Mouse (Mus musculus) CH12.LX (cell line): ENCODE data around the gene Fcho1. TPM values are rescaled to one million over a fixed set of nuclear protein-coding genes. Genes with fewer than 3 reads are reported as not detected.

Experiments
- DNase-seq: peaks from one replicate; pipeline ENCODE4 v3.0.0-alpha.2; 2013; ENCODE audit errors: extremely low read depth
- H3K27ac ChIP-seq: 2 replicates; pipeline ENCODE4 v1.5.1; 2012; ENCODE audit warnings: low read depth, mild to moderate bottlenecking, control low read depth, moderate library complexity; ENCODE audit not compliant: insufficient read depth
- H3K27me3 ChIP-seq: replicated peaks from 2 replicates; pipeline ENCODE3; 2012; ENCODE audit warnings: inconsistent platforms
- H3K36me3 ChIP-seq, 2 experiments: replicated peaks in 1 of 2; 2 replicates each; pipeline versions ENCODE3 to v1.6.1; 2012; ENCODE audit warnings: inconsistent platforms in 1 of 2, low read length in 1 of 2, mild to moderate bottlenecking in 1 of 2, mixed read lengths in 1 of 2, moderate library complexity in 1 of 2; ENCODE audit not compliant: control insufficient read depth in 1 of 2, insufficient read depth in 1 of 2
- H3K4me1 ChIP-seq, 2 experiments: 2 replicates each; pipeline ENCODE4 v1.6.1; 2012; ENCODE audit warnings: inconsistent platforms in 1 of 2, moderate library complexity in 1 of 2; ENCODE audit not compliant: insufficient read depth in 2 of 2, control insufficient read depth in 1 of 2
- H3K4me2 ChIP-seq: 2 replicates; pipeline ENCODE4 v1.6.1; 2012; ENCODE audit warnings: low read depth, mild to moderate bottlenecking, control low read depth; ENCODE audit not compliant: poor library complexity, insufficient read depth, severe bottlenecking
- H3K4me3 ChIP-seq, 3 experiments: fragments of 150-350 bp in 1 of 3; sonication (generic) in 1 of 3; replicated peaks in 1 of 3; 2 replicates each; pipeline versions ENCODE3 to v1.5.1; 2011 to 2012; ENCODE audit warnings: low read depth in 2 of 3, low read length in 2 of 3, mild to moderate bottlenecking in 2 of 3, moderate library complexity in 2 of 3, control low read depth in 1 of 3, improper control_type of control experiment in 1 of 3, inconsistent platforms in 1 of 3, mixed read lengths in 1 of 3; ENCODE audit not compliant: poor library complexity in 1 of 3
- H3K79me2 ChIP-seq: replicated peaks from 2 replicates; pipeline ENCODE4 v1.6.1; 2012; ENCODE audit warnings: mild to moderate bottlenecking, moderate library complexity; ENCODE audit not compliant: control insufficient read depth, poor library complexity, insufficient read depth, severe bottlenecking; ENCODE audit errors: extremely low read depth
- H3K9ac ChIP-seq: 2 replicates; pipeline ENCODE4 v1.6.1; 2012; ENCODE audit warnings: low read depth, mild to moderate bottlenecking, control low read depth, moderate library complexity; ENCODE audit not compliant: insufficient read depth
- H3K9me3 ChIP-seq: replicated peaks from 2 replicates; pipeline ENCODE3; 2012; ENCODE audit warnings: low read length, inconsistent platforms, mixed read lengths
- BHLHE40 ChIP-seq: IDR thresholded peaks from 2 replicates; pipeline ENCODE4 v1.6.1; 2011; ENCODE audit warnings: mild to moderate bottlenecking, low read depth, low read length, improper control_type of control experiment
- CHD1 ChIP-seq: IDR thresholded peaks from 2 replicates; pipeline ENCODE4 v1.6.1; 2012; ENCODE audit warnings: low read depth, low read length, improper control_type of control experiment, inconsistent platforms
- CTCF ChIP-seq, 2 experiments: IDR thresholded peaks in 1 of 2; conservative IDR thresholded peaks in 1 of 2; 2 replicates each; pipeline ENCODE4 v1.5.1; 2011 to 2012; ENCODE audit warnings: low read depth in 2 of 2, low read length in 2 of 2, improper control_type of control experiment in 1 of 2, inconsistent platforms in 1 of 2, mild to moderate bottlenecking in 1 of 2, moderate library complexity in 1 of 2
- E2F4 ChIP-seq: IDR thresholded peaks from 2 replicates; pipeline ENCODE4 v1.6.1; 2011; ENCODE audit warnings: low read depth, low read length, improper control_type of control experiment; ENCODE audit not compliant: insufficient replicate concordance
- ELF1 ChIP-seq: IDR thresholded peaks from 2 replicates; pipeline ENCODE4 v1.6.1; 2014; ENCODE audit warnings: low read depth, mild to moderate bottlenecking, inconsistent platforms, low read length, improper control_type of control experiment
- EP300 ChIP-seq: IDR thresholded peaks from 2 replicates; pipeline ENCODE4 v1.6.1; 2011; ENCODE audit warnings: low read length, improper control_type of control experiment
- ETS1 ChIP-seq: conservative IDR thresholded peaks from 2 replicates; pipeline ENCODE4 v1.6.1; 2012; ENCODE audit warnings: low read depth, mild to moderate bottlenecking, inconsistent platforms, low read length, improper control_type of control experiment, moderate library complexity
- GABPA ChIP-seq: IDR thresholded peaks from 2 replicates; pipeline ENCODE4 v1.6.1; 2012; ENCODE audit warnings: low read depth, low read length, improper control_type of control experiment, inconsistent platforms; ENCODE audit not compliant: insufficient replicate concordance
- HCFC1 ChIP-seq: IDR thresholded peaks from 2 replicates; pipeline ENCODE4 v1.6.1; 2012; ENCODE audit warnings: low read depth, mild to moderate bottlenecking, inconsistent platforms, low read length, improper control_type of control experiment
- IRF4 ChIP-seq: IDR thresholded peaks from 2 replicates; pipeline ENCODE4 v1.6.1; 2014; ENCODE audit warnings: low read depth, mild to moderate bottlenecking, inconsistent platforms, low read length, improper control_type of control experiment
- JUND ChIP-seq: conservative IDR thresholded peaks from 2 replicates; pipeline ENCODE4 v1.6.1; 2011; ENCODE audit warnings: low read depth, low read length, improper control_type of control experiment
- KAT2A ChIP-seq: IDR thresholded peaks from 2 replicates; pipeline ENCODE4 v1.6.1; 2012; ENCODE audit warnings: low read length, improper control_type of control experiment, inconsistent platforms; ENCODE audit not compliant: insufficient replicate concordance
- MAFK ChIP-seq: IDR thresholded peaks from 2 replicates; pipeline ENCODE4 v1.6.1; 2011; ENCODE audit warnings: low read length, improper control_type of control experiment; ENCODE audit not compliant: insufficient replicate concordance
- MAX ChIP-seq: IDR thresholded peaks from 2 replicates; pipeline ENCODE4 v1.6.1; 2011; ENCODE audit warnings: low read length, improper control_type of control experiment
- MEF2A ChIP-seq: IDR thresholded peaks from 2 replicates; pipeline ENCODE4 v1.6.1; 2014; ENCODE audit warnings: low read depth, mild to moderate bottlenecking, inconsistent platforms, low read length, improper control_type of control experiment, borderline replicate concordance
- MXI1 ChIP-seq: IDR thresholded peaks from 2 replicates; pipeline ENCODE4 v1.6.1; 2011; ENCODE audit warnings: mild to moderate bottlenecking, low read depth, low read length, improper control_type of control experiment
- NELFE ChIP-seq: IDR thresholded peaks from 2 replicates; pipeline ENCODE4 v1.6.1; 2011; ENCODE audit warnings: low read depth, low read length, improper control_type of control experiment
- PAX5 ChIP-seq: IDR thresholded peaks from 2 replicates; pipeline ENCODE4 v1.6.1; 2012; ENCODE audit warnings: low read length, inconsistent platforms, mixed read lengths
- POLR2A ChIP-seq: IDR thresholded peaks from 2 replicates; pipeline ENCODE4 v1.6.1; 2011; ENCODE audit warnings: low read depth, mild to moderate bottlenecking, improper control_type of control experiment, low read length
- RAD21 ChIP-seq: IDR thresholded peaks from 2 replicates; pipeline ENCODE4 v1.6.1; 2011; ENCODE audit warnings: low read depth, mild to moderate bottlenecking, low read length, improper control_type of control experiment, moderate library complexity
- RCOR1 ChIP-seq: conservative IDR thresholded peaks from 2 replicates; pipeline ENCODE4 v1.6.1; 2012; ENCODE audit warnings: low read depth, mild to moderate bottlenecking, inconsistent platforms, low read length, improper control_type of control experiment
- SIN3A ChIP-seq: IDR thresholded peaks from 2 replicates; pipeline ENCODE4 v1.6.1; 2012; ENCODE audit warnings: low read length, improper control_type of control experiment, inconsistent platforms
- TBP ChIP-seq: conservative IDR thresholded peaks from 2 replicates; pipeline ENCODE4 v1.6.1; 2011; ENCODE audit warnings: low read depth, low read length, improper control_type of control experiment
- TCF12 ChIP-seq: IDR thresholded peaks from 2 replicates; pipeline ENCODE4 v1.6.1; 2014; ENCODE audit warnings: low read depth, mild to moderate bottlenecking, inconsistent platforms, low read length, improper control_type of control experiment
- UBTF ChIP-seq: IDR thresholded peaks from 2 replicates; pipeline ENCODE4 v1.6.1; 2012; ENCODE audit warnings: low read depth, mild to moderate bottlenecking, inconsistent platforms, low read length, improper control_type of control experiment, moderate library complexity
- USF1 ChIP-seq: IDR thresholded peaks from 2 replicates; pipeline ENCODE4 v1.6.1; 2014; ENCODE audit warnings: low read depth, mild to moderate bottlenecking, inconsistent platforms, low read length, improper control_type of control experiment
- USF2 ChIP-seq: conservative IDR thresholded peaks from 2 replicates; pipeline ENCODE4 v1.6.1; 2011; ENCODE audit warnings: low read depth, low read length, improper control_type of control experiment
- ZC3H11A ChIP-seq: IDR thresholded peaks from 2 replicates; pipeline ENCODE4 v1.6.1; 2012; ENCODE audit warnings: low read depth, mild to moderate bottlenecking, inconsistent platforms, low read length, improper control_type of control experiment
- ZKSCAN1 ChIP-seq: IDR thresholded peaks from 2 replicates; pipeline ENCODE4 v1.6.1; 2012; ENCODE audit warnings: low read depth, inconsistent platforms, low read length, improper control_type of control experiment, borderline replicate concordance
- ZMIZ1 ChIP-seq: IDR thresholded peaks from 2 replicates; pipeline ENCODE4 v1.6.1; 2012; ENCODE audit warnings: low read depth, mild to moderate bottlenecking, inconsistent platforms, low read length, improper control_type of control experiment
- ZNF384 ChIP-seq: IDR thresholded peaks from 2 replicates; pipeline ENCODE4 v1.6.1; 2012; ENCODE audit warnings: low read depth, low read length, improper control_type of control experiment, inconsistent platforms
- dilution Hi-C: fragments of 300-500 bp; cut with MboI; formaldehyde crosslinking; loops from 2 replicates; pipeline ENCODE4 v1.14.3; 2020; ENCODE audit warnings: low sequenced_read_pairs; ENCODE audit not compliant: extremely low pct_unique_long_range_greater_than_20kb, extremely low pct_ligation_motif_present
- in situ Hi-C: fragments of 300-500 bp; cut with MboI; formaldehyde crosslinking; loops from 3 replicates; pipeline ENCODE4 v1.14.3; 2019; ENCODE audit warnings: low sequenced_read_pairs, low pct_ligation_motif_present, low pct_unique_long_range_greater_than_20kb, mixed read lengths
- polyA plus RNA-seq: library from polyadenylated mRNA; unstranded; fragments of >175 nt; gene quantifications from 2 replicates; pipeline ENCODE4 v1.2.1, GENCODE M21; 2012; ENCODE audit warnings: low read depth; ENCODE audit not compliant: insufficient read length
- total RNA-seq, 2 experiments: library from RNA; depleted of rRNA; stranded (reverse); fragments of 300-350 nt in 1 of 2; fragments of >200 nt in 1 of 2; gene quantifications; 2 replicates each; pipeline ENCODE4 v1.2.3; 2012 to 2014

The Fcho1 gene
- total and polyA plus RNA-seq, 3 experiments, result 40.2 to 99.8 (median 82.0) TPM

- in situ Hi-C loops, result no loop called here
- peaks cover 26% of the 10 kb centered on the region for H3K27me3 ChIP-seq
- no peaks in the 10 kb centered on the region for H3K9me3 ChIP-seq
- no peak overlapping the region for H3K27ac ChIP-seq
- H3K4me3 ChIP-seq, result peak overlapping the region in 2 of 3 experiments; percentile 46 to 48
- H3K36me3 ChIP-seq, result no peaks in the 10 kb centered on the region
- H3K4me1 ChIP-seq, result peaks cover 27 to 60% of the 10 kb centered on the region in 2 experiments
- TF ChIP-seq ETS1 (no peak), MAFK (no peak), CTCF (conservative IDR thresholded peaks at IDR 0.05 in 1 of 2, IDR thresholded peaks at IDR 0.05 in 1 of 2; ENCODE audit: low read depth in 2 of 2, low read length in 2 of 2) (no peak)
- TF ChIP-seq, all 38 proteins: peak for 0
- H3K9ac ChIP-seq, result peak overlapping the region; percentile 34; the same call in 1 of the 2 replicates
- DNase-seq, result no peak
- dilution Hi-C loops, result no loop called here
- H3K4me2 ChIP-seq, result peak overlapping the region; percentile 53; the same call in 1 of the 2 replicates
- H3K79me2 ChIP-seq, result peaks cover 4% of the 10 kb centered on the region
Observed at GRCm38 (mm10) chr8:71672168-71672735, 53.3 kb downstream of the Fcho1 start.

- H3K4me3 ChIP-seq, result peak within 1 kb of the TSS; percentile 47 to 77 (median 48)
- H3K36me3 ChIP-seq, result no peaks in the 10 kb centered on the region
- H3K79me2 ChIP-seq, result no peaks in the 10 kb centered on the region
- peak; percentile 84 for DNase-seq
- in situ Hi-C loops, result no loop called here
- dilution Hi-C loops, result no loop called here
- peak within 1 kb of the TSS; percentile 34 for H3K9ac ChIP-seq
- peak within 1 kb of the TSS; percentile 80 for H3K4me2 ChIP-seq
- H3K27ac ChIP-seq, result no peak within 1 kb of the TSS
- H3K27me3 ChIP-seq, result peaks cover 32% of the 10 kb centered on the region
- peaks cover 27 to 65% of the 10 kb centered on the region in 2 experiments for H3K4me1 ChIP-seq
- no peaks in the 10 kb centered on the region for H3K9me3 ChIP-seq
- peak; percentile 85 for TF ChIP-seq ZMIZ1
- TF ChIP-seq MXI1, result peak; percentile 95
- TF ChIP-seq MAFK, result no peak
- TF ChIP-seq ELF1, result peak; percentile 52; the same call in 1 of the 2 replicates
- peak; percentile 77 for TF ChIP-seq TCF12
- no peak for TF ChIP-seq GABPA
- TF ChIP-seq USF2, result no peak
- TF ChIP-seq TBP, result peak; percentile 85
- TF ChIP-seq RCOR1, result no peak
- TF ChIP-seq JUND, result no peak
- TF ChIP-seq CTCF (conservative IDR thresholded peaks at IDR 0.05 in 1 of 2, IDR thresholded peaks at IDR 0.05 in 1 of 2; ENCODE audit: low read depth in 2 of 2, low read length in 2 of 2), result no peak
- peak; percentile 52 for TF ChIP-seq USF1
- no peak for TF ChIP-seq E2F4
- TF ChIP-seq IRF4, result peak; percentile 44; the same call in 1 of the 2 replicates
- TF ChIP-seq CHD1, result no peak
- TF ChIP-seq KAT2A, result no peak
- peak; percentile 99 for TF ChIP-seq SIN3A
- TF ChIP-seq PAX5, result no peak
- no peak for TF ChIP-seq ETS1
- TF ChIP-seq UBTF, result no peak
- TF ChIP-seq MEF2A, result peak; percentile 57; the same call in 1 of the 2 replicates
- peak; percentile 55; the same call in 1 of the 2 replicates for TF ChIP-seq NELFE
- peak; percentile 80 for TF ChIP-seq POLR2A
- peak; percentile 13; the same call in 1 of the 2 replicates for TF ChIP-seq EP300
- peak; percentile 62 for TF ChIP-seq HCFC1
- no peak for TF ChIP-seq RAD21
- TF ChIP-seq ZKSCAN1, result no peak
- no peak for TF ChIP-seq ZNF384
- peak; percentile 96 for TF ChIP-seq BHLHE40
- TF ChIP-seq ZC3H11A, result no peak
- TF ChIP-seq MAX, result peak; percentile 39; the same call in 1 of the 2 replicates
Observed at GRCm38 (mm10) chr8:71671549-71671965, 54.0 kb downstream of the Fcho1 start, which contains the start of gene Unc13a. Gene Unc13a, minus strand, starts transcription at chr8:71671757.
